Mouse (Mus musculus): ENCODE data around the gene Ces1b.

Gene Ces1b

DNA sequence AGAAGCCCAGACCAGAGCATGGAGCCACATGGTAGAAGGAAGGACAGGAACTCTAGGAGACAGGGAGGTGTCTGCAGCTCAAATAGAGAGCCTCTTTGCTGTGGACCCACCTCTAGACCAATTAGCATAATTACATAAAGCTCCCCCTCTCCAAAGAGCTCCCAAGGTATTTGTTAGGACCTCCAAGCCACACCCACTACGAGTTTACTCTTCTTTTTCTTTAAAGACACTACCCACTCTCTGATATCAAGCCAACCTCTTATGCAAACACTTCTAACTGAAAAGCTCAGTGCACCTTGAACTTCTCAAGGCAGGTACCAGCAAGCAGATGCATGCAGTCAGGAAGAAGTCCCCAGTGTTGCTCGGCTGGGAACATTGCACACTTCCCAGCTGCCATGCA lies at the start of gene Ces1b:
Ces1b (minus strand) TSS at position 131 of the 400 bp plus-strand sequence.
- DNase-seq (ENCODE audit: low spot score), result no peak

DNA sequence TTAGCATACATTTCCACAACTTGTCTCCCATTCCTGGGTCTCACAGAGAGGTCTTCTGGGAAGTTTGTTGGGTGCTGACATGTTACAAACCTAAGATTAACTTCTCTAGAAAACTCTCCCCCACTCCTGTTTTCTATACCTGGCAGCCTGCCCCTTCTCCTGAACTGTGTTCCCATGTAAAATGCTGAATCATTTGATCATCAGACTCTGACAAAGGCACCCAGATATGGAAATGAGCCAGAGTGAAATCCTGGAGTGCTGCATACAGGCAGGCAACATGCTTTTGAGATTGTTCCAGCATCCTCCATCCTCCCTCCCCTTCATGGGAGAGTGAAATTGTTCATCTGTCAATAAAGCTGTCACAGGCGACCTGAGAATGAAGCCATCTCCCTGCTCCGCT lies 46.7 kb upstream of the Ces1b start:
- no peak for DNase-seq (ENCODE audit: low spot score)

DNA sequence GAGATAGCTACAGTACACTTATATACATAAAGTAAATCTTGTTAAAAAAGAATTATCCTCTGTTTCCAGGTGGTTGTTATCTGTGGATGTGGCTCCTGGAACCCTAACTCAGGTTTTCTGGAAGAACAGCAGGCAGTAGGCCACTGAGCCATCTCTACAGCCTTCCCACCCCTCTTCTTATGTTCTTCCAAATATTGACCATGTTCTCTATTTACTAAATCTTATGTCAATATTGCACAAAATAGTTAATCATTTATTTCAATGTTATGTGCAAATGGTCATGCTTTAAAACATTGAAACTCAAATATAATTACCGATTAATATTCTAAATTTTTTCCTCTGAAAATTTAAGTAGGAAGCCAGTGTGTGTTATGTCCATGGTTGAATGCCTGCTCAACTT lies 42.2 kb upstream of the Ces1b start:
- no peak for DNase-seq (ENCODE audit: low spot score)

DNA sequence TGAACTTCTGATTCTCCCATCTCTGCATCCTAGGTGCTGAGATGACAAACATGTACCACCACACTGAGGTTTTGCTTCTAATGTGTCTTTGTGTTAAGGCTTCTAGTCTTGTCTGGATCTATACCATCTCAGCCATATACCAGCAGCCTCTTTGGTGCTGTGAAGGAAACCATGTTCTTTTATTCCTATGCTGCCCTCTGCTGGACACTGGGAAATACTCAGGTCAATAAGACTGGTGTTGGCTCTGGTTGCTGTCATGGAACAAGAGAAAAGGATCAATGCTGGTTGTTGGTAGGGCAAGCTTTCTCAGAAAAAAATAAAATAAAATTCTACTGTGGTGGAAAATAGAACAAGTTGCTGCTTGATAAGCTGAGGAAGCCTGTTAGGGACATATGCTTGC lies 15.6 kb upstream of the Ces1b start:
- DNase-seq (ENCODE audit: low spot score), result no peak

DNA sequence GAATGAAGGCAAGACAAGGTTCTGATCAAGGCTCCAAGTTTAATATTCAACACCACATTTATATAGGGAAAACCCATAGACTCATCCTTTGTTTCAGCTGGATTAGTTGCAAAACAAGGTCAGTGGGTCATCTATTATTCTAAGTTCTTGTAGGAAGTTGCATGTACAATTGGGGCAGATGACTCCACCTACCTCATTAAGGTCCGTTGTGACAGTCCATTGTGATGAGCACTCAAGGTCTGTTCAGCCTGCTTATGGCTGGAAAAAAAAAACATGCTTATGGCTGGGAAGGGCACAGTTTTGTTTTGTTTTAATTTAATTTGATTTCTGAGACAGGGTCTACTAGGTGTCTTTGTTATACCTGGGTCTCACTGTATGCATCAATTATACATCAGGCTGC lies 11.5 kb upstream of the Ces1b start:
- DNase-seq (ENCODE audit: low spot score), result no peak

DNA sequence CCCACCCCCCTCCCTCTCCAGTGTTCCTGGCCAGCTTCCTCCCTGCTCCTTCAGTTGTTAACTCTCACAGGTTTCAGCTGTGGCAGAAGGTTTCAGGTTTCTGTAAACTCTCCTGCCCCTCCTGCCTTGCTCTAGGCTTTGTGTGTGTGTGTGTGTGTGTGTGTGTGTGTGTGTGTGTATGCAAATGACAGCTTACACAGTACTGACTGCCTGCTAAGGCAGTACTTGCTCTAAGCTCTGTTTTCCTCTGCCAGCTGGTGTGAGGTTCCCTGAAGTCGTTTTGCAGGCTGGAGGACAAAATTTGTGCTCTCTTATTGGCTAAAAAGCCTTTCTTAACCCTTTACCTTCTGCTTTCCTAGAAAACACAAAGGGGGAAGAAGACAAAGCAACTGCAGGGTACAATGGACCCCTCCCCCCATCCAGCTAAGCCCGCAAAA lies 8.9 kb upstream of the Ces1b start:
- no peak for DNase-seq (ENCODE audit: low spot score)

DNA sequence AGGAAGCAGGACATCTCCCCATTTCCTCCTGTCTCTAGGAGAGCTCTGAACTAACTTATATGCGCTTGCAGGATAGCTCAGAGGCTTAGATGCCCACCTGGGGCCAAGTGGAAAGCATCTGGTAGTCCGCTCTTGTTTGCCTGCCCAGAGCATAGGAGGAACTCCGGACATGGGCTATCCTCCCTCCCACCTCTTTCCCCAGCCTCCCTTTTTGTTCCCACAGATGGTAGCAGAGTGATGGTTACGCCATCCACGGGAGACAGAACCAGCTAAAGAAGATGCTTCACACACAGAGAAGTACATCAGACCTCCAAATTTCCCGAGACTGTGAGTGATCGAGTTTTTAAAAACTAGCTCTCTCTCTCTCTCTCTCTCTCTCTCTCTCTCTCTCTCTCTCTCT lies 8.4 kb upstream of the Ces1b start:
- no peak for DNase-seq (ENCODE audit: low spot score)

DNA sequence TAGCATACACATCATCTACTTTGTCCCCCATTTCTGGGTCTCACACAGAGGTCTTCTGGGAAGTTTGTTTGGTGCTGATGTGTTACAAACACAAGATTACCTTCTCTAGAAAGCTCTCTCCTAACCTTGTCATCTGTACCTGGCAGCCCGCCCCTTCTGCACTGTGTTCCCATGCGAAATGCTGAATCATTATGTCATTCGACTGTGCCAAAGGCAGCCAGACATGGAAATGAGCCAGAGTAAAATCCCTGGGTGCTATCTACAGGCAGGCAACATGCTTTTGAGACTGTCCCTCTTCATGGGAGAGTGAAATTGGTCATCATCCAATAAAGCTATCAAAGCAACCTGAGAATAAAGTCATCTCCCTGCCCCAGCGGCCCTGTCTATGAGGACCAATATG lies 4.6 kb downstream of the Ces1b start:
- DNase-seq (ENCODE audit: low spot score), result no peak

DNA sequence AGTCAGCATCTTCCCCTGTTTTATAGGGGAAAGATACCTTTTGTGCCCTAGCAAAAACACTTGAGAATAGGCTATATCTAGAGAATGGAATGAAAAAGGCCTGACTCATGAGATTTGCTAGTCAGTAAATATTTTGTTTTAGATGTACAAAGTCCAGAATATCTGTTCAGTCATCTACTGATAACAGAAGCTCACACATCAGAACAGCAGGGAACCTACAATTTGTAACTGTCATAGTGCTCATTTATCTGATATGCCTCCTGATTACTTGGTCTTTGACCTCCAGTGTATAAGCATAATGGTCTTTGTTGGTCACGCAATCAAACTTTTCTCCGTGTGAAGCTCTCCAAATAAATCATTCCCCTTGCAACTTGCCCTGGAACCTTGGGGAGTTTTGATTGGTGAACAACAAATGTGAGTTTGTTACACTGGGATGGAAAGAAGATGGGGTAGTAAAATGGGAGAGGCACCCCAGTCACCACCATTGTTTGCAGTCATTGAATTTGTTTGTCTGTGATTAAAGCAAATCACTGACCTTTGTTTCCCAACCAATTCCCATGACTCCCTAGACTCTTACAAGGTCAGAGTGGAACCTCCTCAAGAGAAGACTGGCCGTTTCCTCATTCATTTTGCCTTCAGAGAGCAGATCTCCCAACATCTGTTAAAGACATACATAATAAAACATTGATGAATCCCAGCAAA lies 16.2 kb downstream of the Ces1b start:
- no peak for DNase-seq (ENCODE audit: low spot score)

DNA sequence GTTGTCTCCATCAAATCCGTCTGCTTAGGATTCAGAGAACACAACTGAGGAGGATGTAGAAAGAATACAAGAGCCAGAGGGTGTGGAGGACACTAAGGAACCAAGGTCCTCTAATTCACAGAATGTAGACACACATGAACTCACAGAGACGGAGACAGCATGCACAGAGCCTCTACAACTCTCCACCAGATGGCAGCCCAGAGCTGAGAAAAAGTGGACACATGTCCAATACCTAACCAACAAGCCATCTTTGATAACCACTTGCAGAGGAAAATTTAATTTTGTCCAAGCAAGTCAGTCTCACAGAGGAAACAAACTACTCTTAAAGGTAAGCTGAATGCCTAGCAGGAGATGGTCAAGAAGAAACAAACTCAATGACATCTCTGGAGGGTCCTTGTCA lies 20.6 kb downstream of the Ces1b start:
- peak; percentile 7 for DNase-seq (ENCODE audit: low spot score)

DNA sequence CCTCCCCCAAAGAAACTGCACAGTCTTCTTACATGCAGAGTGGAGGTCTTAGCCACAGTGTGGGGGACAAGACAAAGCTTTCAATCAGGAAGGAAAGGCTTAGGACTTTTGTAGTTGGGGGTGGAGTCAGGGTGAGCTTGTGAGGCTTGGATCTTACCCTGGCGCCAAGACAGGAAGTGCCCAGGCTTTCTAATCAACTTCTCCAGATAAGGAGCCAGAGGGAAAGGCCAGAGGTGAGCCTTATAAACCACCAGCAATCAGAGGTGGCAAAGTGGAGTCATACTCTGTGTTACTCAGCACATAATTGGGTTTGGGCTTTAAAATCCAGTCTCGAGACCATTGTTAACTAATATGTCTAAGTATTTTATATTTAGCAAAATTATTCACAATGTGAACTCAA lies 24.6 kb downstream of the Ces1b start:
- no peak for DNase-seq (ENCODE audit: low spot score)

DNA sequence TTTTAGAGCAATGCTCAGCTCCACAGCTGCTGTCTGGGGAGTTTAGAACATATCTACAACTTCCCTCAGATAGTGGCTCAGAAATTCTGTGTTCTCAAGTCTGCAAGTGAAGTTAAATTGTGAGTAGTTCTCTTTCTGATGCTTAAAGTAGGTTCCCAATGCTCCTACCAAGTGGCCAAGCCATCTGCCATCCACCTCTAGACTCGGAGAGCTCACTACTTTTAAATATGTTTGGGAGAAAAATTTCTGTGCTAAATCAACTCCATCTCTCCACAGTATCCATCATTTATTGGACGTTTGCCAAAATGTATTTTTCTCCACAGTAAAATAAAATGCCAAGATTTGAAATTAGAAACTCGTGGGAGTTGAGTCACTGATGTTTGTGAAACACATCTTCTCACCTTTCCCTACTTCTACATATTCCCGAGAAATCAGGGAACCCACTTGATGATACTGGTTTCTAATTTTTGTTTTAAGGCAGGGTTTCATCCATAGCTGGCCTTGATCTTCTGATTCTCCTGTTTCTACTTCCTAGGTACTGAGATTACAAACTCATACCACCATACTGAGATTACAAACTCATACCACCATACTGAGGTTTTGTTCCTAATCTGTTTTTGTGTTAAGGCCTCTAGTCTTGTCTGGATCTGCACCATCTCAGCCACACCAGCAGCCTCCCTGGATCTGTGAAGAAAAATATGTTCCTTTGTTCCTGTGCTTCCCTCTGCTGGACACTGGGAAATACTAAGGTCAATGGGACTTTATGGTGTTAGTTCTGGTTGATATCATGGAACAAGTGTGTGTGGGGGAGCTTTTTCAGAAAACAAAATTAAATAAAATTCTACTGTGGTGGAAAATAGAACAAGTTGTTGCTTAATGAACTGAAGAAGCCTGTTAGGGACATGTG lies 31.1 kb downstream of the Ces1b start:
- DNase-seq (ENCODE audit: low spot score), result no peak

DNA sequence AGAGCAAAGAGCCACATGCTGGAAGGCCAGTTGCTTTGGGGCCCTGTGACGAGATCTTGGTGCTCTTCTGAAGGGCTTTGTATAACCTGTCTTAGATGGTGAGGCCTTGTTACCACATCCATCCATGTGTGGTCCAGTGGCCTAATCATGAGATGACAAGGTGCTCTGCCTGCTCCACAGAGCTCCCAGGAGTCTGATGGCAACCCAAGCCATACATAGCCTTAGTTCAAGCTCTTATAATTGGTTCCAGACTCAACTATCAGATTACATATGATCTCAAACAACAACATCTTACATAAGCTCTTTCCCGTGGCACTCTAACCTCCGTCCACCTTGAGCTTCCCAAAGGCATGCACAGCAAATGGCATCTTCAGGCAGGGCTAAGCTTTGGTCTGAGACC lies 31.7 kb downstream of the Ces1b start, which contains the start of gene Ces1a:
Ces1a (minus strand) TSS at position 101 of the 400 bp plus-strand sequence.
- DNase-seq (ENCODE audit: low spot score), result no peak

DNA sequence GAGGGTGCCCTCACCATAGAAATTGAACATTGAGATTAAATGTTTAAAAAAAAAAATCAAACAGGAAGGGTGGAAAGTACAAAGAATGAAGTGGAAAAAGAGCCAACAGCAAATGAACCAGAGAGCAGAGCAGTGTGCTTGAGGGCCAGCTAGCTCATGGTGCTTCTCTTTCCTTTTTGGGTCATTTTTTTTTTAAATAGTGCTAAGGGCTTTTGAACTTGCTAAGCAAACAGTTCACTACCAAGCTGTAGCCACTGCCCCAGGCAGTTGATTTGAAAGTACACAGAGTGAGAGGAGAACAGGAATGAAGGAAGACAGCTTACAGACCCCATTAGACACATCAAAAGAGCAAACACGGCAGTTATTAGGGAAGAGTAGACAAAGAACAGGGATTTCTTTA lies 36.7 kb downstream of the Ces1b start:
- DNase-seq (ENCODE audit: low spot score), result no peak

DNA sequence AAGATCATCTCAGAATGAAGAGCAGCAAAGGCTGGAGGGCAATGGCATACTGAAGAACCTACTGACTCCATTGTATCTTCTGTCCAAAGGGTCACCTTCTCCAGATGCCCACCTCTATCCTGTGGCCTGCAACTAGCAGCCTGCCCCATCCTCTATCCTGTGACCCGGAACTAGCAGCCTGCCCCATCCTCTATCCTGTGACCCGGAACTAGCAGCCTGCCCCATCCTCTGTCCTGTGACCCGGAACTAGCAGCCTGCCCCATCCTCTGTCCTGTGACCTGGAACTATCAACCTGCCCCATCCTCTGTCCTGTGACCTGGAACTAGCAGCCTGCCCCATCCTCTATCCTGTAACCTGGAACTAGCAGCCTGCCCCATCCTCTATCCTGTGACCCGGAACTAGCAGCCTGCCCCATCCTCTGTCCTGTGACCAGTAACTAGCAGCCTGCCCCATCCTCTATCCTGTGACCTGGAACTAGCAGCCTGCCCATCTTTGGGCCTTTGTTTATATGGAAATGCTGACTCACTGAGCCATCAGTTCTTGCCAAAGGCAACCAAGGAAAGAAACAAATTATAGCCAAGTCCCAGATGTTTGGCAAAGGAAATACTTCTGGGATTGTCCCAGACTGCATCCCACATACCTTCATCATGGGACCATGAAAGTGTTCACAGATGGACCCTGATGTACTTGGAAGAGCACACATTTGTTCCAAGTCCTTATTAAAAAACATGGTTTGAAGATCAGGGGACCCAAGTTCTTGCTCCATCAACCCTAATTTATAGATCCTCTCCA lies 38.8 kb downstream of the Ces1b start:
- DNase-seq (ENCODE audit: low spot score), result no peak

DNA sequence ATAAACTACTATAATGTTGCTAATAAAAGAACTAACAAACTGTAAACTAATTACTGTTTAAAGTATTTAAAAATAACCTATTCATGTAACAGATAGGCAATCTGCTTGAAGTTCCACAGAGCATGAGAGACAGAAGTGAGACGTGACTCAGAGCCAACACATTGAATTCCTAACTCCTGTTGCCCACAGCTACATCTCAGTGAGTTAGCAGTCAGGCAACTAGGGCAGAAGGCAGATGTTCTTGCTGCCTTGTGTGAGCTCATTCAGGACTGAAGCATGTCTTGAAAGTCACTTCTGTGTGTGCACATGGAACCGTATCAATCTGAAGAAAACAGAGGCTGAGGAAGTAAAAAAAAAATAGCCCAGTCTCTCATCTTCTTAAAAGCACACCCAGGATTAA lies 39.6 kb downstream of the Ces1b start:
- no peak for DNase-seq (ENCODE audit: low spot score)

DNA sequence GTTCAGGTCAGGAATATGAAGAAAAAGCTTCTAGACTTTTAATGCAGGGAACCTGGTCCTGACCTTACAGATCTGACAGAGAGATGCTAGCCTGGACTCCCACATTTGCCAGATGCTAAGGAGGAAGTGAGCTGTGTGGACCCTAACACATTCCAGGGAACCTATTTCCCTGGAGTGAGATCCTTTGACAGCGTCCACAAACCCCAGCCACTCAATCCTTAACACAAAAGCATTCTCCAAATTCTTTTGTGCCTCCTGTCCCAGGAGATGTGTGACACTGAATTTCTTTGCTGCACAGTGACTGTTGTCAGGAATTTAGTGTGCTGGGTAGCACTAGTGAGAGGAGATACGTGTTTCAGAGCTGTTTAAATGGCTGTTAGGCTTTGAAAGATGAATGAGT lies 41.0 kb downstream of the Ces1b start:
- no peak for DNase-seq (ENCODE audit: low spot score)

DNA sequence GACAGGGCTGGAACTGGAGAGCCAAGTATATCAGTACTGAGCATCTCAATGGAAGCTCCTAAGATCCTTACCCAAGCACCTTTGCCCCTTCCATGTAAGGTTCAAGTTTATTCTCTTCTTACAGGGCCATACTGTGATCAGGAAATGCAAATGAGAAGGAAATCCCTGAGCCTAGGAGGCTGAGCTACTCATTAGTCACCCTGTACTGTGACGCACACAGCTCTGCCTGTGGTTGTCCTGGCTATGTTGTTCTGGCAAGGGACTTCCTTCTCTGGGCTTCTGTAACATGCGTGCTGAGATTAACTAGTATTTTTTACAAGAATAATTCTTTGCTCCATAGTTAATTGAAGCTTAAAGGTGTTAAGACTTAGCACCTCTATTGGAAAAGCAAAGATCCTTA lies 49.2 kb downstream of the Ces1b start:
- no peak for DNase-seq (ENCODE audit: low spot score)

DNA sequence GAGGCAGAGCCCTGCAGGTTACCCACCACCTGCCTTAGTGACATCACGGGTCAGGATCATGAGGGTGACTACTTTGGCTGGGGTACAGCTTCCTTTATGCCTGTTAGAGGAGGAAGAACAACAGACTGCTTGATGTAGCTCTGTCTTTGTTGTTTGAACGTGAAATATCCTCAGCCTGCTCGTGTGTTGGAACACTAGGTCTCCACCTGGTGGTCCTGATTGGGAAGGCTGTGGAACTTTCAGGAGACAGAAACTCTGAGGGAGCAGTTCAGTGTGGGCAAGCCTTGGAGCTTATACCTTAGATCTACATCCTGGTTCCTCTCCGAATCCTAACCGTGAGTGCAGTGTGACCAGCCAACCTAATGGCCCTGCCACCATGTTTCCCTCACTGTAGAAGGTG lies 58.1 kb downstream of the Ces1b start:
- DNase-seq (ENCODE audit: low spot score), result no peak

DNA sequence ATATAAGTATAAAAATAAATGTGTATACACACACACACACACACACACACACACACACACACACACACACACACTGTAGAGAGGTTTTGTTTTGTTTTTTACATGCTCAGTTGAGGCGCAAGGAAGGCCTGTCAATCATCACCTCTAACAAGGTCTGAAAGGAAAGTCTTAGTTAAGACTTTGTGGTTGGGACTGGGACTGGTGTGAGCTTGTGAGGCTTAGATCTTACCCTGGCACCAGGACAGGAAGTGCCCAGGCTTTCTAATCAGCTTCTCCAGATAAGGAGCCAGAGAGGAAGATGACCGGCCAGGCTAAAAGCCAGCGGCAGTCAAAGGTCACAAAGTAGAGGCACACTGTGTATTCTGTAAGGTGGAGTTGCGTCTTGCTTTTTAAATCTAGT lies 65.5 kb downstream of the Ces1b start:
- DNase-seq (ENCODE audit: low spot score), result no peak

DNA sequence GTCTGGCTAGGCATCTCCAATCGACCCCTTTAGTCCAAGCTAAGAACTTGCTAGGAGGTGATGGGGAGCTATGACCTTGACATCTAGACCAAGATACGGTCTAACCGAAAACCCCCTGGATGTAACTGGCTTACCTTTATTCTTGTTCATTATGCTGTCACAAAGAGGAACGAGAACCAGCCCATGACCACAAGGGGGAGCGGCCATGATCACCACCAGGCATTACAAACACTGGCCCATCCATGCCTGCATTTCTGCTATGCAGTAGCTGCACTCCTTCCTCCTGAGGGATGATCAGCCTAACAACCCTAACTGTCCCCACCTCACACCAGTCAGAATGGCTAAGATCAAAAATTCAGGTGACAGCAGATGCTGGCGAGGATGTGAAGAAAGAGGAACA lies 67.6 kb downstream of the Ces1b start:
- no peak for DNase-seq (ENCODE audit: low spot score)

DNA sequence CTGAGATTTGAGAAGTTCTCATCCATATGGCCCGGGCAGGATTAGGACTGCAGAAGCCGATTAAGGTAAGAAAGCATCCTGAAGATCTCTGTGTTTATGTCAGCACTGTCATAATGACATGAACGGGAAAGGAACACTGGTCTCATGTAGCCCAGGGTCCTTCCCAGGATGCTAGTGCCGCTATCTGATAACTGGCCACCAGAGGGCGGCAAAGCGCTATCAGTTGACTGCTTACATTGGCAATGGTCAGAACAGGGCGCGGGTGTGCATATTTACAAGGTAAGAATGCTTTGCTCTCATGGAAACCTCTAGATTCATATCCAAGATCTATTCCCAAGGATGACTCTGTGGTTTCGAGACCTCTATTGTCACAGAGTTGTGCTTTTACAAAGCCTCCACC lies 68.4 kb downstream of the Ces1b start:
- peak; percentile 21 for DNase-seq (ENCODE audit: low spot score)

DNA sequence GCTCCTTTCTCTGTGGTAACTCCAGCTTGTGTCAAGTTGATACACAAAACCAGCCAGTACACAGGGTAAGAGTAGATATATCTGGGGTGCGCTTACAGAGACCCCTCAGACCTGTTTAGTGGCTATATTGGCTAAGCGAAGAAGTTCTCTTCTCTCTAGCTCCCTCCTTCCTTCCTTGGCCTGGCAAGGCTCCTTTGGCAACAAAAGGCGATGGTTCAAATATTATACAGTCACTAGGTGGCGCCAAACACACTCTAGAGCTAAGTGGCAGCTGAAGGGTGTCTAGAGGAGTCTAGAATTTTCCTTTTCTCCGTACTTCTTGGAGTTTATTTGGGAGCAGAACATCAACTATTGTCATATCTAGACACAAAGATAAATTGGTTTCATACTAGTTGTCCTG lies 69.5 kb downstream of the Ces1b start:
- DNase-seq (ENCODE audit: low spot score), result peak; percentile 8

Measured in c-Kit-positive CD71-positive TER-119-positive erythroid progenitor cells, embryonic 14.5 days (primary cell).